Mouse (Mus musculus) kidney, adult 18-20 months (tissue): ENCODE data around the gene Ubap1l.
A peak's percentile ranks its signal among the peaks of the same experiment; 100 is the strongest.

Experiments used
- DNase-seq: peaks from one replicate; pipeline ENCODE4 v3.0.0; 2021

The Ubap1l gene

DNA sequence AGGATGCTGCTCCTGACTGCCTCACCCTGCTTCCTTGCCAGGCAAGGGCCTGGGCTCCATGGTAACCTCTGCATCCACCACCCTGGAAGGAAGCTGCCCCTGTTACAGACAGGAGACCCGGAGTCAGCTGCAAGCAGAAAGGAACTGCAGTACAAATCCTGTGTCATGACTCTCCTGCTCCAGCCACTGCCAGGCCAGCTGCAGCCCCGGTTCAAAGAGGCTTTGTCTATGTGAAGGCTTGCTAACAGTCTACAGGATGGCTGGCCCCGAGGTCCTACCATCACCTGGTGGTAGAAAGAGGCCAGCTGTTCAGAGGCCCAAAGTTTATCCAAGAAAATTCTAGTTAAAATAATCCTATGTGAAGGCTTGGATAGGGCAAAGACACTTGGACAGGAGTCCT is 50.5 kb downstream of the Ubap1l start:
- DNase-seq, result no peak

DNA sequence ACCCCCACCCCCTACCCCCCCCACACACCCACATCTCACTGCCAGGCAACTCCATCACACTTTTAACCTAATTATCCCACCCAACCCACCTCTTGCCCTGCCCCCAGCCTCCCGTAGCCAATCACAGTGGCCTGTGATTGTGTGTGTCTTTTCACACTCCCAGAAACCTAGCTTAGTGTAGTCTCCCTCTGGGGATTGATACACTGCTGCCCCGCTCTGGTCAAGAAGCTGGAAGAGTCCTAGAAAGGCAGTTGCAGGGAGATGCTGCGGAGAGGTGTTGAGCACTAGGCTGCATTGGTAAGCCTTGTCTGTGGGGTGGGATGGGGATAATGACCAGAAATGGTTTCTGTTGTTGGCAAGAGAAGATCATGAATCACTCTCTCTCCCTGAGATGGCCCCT is 56.9 kb downstream of the Ubap1l start:
- DNase-seq, result no peak

DNA sequence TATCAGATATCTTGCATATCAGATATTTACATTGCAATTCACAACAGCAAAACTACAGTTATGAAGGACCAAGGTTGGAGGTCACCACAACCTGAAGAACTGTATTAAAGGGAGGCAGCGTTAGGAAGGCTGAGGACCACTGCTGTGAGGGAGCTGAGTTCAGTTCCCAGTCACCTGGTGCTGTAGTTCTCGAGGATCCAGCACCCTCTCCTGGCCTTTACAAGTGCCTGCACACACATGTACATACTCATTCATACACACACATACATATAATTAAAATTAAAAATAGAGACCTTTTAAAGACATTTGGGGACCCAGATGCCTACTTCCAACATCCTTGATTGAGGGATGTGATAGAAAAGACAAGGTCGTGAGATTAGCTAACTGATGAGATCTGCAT is 58.8 kb downstream of the Ubap1l start:
- no peak for DNase-seq

DNA sequence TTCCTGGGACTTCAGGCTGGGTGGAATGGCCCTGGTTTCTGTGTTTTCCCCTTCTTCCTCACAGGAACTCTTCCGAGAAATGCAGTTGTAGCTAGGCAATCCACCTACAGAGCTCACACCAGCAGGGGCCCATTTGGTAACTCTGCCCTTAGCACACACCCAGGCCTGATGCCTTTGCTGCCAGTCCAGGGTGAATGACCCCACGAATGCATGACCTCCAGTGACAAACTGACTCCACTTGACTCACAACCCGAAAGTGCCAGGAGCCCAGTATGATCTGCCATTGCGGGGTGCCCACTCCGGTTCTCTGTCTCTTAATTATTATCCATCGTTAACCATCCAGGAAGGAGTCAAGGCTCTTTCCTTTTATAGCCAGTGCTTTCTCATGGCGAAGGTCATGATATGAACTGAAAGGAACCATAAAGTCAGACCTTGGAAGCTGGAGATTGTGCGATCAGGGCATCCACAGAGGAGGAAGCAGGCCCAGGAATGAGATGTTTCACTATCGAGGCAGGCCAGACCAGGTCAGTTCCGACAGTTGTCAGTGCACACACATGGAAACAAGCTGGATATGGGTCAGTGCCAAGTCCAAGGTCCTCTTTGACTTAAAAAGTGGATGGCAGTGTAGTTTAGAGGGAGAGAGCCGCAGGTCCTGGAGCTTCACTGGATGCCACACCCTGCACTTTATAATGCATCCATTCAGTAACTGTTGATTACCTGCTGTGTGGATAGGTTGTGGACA is 62.1 kb downstream of the Ubap1l start, which contains the start of gene Slc51b:
Gene Slc51b, minus strand, starts transcription at position 196 of the 742 bp plus-strand sequence.
- DNase-seq, result peak; percentile 70

DNA sequence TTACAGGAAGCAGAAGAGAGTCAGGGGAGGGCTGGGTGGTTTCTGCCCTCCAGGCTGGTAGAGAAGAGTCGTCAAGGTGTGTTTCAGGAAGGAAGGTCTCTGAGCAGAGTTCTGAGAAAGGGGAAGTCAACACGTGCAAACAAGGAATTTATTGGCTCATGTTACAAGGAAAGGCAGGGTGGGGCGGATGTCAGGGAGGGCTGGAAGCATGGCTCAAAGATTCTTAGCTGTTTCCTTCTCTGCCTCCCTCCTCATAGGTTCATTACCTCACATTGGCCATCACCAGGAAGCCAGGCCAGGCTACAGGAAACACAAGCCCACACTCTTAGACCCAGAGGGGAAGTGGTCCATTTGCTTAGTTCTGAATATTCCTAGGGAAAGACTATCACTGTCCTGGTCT is 63.6 kb downstream of the Ubap1l start:
- DNase-seq, result no peak

DNA sequence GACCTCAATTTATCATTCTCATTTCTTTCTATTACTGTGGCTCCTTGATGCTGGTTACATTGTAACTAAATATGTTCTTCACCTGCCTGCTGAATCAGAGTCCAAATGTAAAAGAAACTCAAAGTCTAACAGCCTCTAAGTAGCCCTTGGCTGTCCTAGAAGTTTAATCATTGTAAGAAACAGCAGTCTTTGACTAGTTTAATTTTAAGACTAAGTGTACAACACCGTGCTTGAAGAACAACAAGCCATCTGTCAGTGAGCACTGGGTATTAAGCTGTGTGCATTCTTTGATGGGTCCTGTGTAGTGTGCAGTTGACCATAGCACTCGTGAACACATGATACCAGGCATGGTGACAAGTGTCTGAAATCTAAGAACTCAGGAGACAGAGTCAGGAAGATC is 66.7 kb downstream of the Ubap1l start:
- no peak for DNase-seq

DNA sequence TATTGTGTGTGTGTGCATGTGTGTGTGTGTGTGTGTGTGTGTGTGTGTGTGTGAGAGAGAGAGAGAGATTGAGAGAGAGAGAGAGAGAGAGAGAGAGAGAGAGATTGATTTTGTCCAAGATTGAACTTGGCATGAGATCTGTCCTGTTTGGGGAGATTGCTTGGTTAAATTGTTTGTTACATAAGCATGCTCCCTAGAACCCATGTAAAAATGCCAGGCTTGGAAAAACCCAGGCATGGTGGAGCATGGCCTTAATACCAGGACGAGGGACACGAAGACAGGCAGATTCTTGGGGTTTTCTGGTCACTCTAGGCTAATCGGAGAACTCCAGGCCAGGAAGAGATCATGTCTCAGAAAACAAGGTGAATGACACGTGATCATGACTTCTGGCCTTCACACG is 67.2 kb downstream of the Ubap1l start:
- DNase-seq, result no peak
